Comparison of ENCODE assay signal across 22 mouse cellular contexts in the genomic region with DNA sequence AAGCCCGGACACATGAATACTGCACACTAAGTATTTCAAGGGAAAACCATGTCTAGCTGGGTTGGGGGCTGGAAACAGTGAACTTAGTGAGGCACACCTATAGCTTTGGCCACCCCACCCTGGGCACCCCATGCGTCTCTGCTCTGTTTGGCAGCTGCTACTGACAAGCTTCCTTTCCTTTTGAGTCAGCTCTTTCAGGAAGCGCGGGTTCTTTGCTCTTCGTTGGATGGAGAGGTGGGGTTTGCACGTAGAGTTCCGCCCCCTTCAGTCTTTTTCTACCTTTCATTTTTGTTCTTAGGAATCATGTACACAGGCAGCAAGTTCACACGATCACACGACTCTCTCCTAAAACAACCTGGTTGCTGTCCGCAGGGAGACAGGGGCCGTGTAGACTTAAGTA. TPM values are rescaled to one million over a fixed set of nuclear protein-coding genes. Genes with fewer than 3 reads are reported as not detected.
DNase-seq lines count a peak whose midpoint lies in the region; ATAC-seq and TF ChIP-seq lines count a peak whose summit lies in the region.
"Had no signal": no experiment of that assay in that cellular context is flagged by ENCODE, and none has a peak within 500 bp of the region (broad histone marks: within the 10 kb centered on the region; RNA-seq: fewer than 3 reads in every experiment).

No protein-coding gene starts in this region.

- DNase-seq in embryonic facial prominence, embryonic 10.5 days (ENCODE audit: low spot score) = no peak
- DNase-seq in A20 (ENCODE audit: low read depth, low spot score) (peak; percentile 88), CH12.LX (ENCODE audit: extremely low read depth) (peak; percentile 84), MN1 (ENCODE audit: low spot score) (no peak)
- DNase-seq in naive thymus-derived CD4-positive, alpha-beta T cell, adult 2 months (ENCODE audit: low read depth) = peak; percentile 15
- DNase-seq in adrenal gland, postnatal 4 days (ENCODE audit: low spot score in 2 of 2) = no peak
- no peak for DNase-seq in testis, postnatal 14 days (ENCODE audit: low spot score)
- DNase-seq: adrenal gland, adult 2 months; adrenal gland, postnatal 25 days; cerebellum, adult 2 months; cerebellum, postnatal 25 days; gastrocnemius, postnatal 36 days; heart, adult 18-20 months; heart, postnatal 10 days; kidney, adult 11 months had no signal

- peaks cover 20% of the 10 kb centered on the region for H3K4me1 ChIP-seq in embryonic facial prominence, embryonic 15.5 days
- peaks cover 45% of the 10 kb centered on the region for H3K4me1 ChIP-seq in embryonic facial prominence, embryonic 10.5 days
- H3K4me1 ChIP-seq in CH12.LX (ENCODE audit: control insufficient read depth in 1 of 2, insufficient read depth in 2 of 2) = peaks cover 18 to 58% of the 10 kb centered on the region in 2 experiments

- 0 out of 2 replicates have a peak, but pooled peaks have one; percentile 19 for ATAC-seq in embryonic facial prominence, embryonic 15.5 days (ENCODE audit: insufficient number of reproducible peaks, low FRiP score, low TSS enrichment, low read depth)
- ATAC-seq: forebrain, embryonic 15.5 days had no signal

- dilution Hi-C loops in CH12.LX (cut with MboI; ENCODE audit: extremely low pct_ligation_motif_present, extremely low pct_unique_long_range_greater_than_20kb, low sequenced_read_pairs) = no loop called here

- no peak overlapping the region for H3K4me2 ChIP-seq in embryonic facial prominence, embryonic 15.5 days (replicated peaks)
- peak overlapping the region; percentile 76; the same call in 1 of the 2 replicates for H3K4me2 ChIP-seq in CH12.LX (ENCODE audit: insufficient read depth, low read depth, poor library complexity, severe bottlenecking)
- H3K4me2 ChIP-seq: embryonic facial prominence, embryonic 13.5 days; forebrain, embryonic 15.5 days; hindbrain, embryonic 15.5 days had no signal

- no peaks in the 10 kb centered on the region for H3K79me2 ChIP-seq in CH12.LX (replicated peaks; ENCODE audit: control insufficient read depth, extremely low read depth, insufficient read depth, poor library complexity, severe bottlenecking)

- no peak overlapping the region for H3K4me3 ChIP-seq in embryonic facial prominence, embryonic 15.5 days (replicated peaks)
- no peak overlapping the region for H3K4me3 ChIP-seq in embryonic facial prominence, embryonic 10.5 days
- peak overlapping the region; percentile 10 to 30 (median 29) for H3K4me3 ChIP-seq in CH12.LX (replicated peaks in 1 of 3; ENCODE audit: low read depth in 2 of 3, low read length in 2 of 3, poor library complexity in 1 of 3)
- H3K4me3 ChIP-seq: embryonic facial prominence, embryonic 13.5 days; forebrain, embryonic 15.5 days; heart, embryonic 10.5 days; hindbrain, embryonic 10.5 days; hindbrain, embryonic 15.5 days had no signal

- no peak overlapping the region for H3K9ac ChIP-seq in embryonic facial prominence, embryonic 15.5 days
- 0 out of 2 replicates have a peak overlapping the region, but pooled peaks have one; percentile 7 for H3K9ac ChIP-seq in CH12.LX (ENCODE audit: insufficient read depth, low read depth)
- H3K9ac ChIP-seq: embryonic facial prominence, embryonic 13.5 days; forebrain, embryonic 15.5 days; hindbrain, embryonic 15.5 days had no signal

- WGBS in embryonic facial prominence, embryonic 15.5 days = 85% methylated on average over 11 of the region's 11 CpGs
- WGBS in embryonic facial prominence, embryonic 10.5 days = 86% methylated on average over 11 of the region's 11 CpGs

- in situ Hi-C loops in CH12.LX (cut with MboI; ENCODE audit: low pct_ligation_motif_present, low pct_unique_long_range_greater_than_20kb, low sequenced_read_pairs) = loop anchor here (10.0 kb wide), 1 partner anchor 64 kb away; no protein-coding TSS in a partner anchor

- no peak for TF ChIP-seq CTCF in CH12.LX (conservative IDR thresholded peaks at IDR 0.05 in 1 of 2, IDR thresholded peaks at IDR 0.05 in 1 of 2; ENCODE audit: low read depth in 2 of 2, low read length in 2 of 2)

- TF ChIP-seq POLR2A in CH12.LX (IDR thresholded peaks at IDR 0.05; ENCODE audit: low read depth, low read length) = no peak

- H3K27ac ChIP-seq in embryonic facial prominence, embryonic 15.5 days (replicated peaks) = no peak overlapping the region
- H3K27ac ChIP-seq in embryonic facial prominence, embryonic 10.5 days (replicated peaks) = no peak overlapping the region
- H3K27ac ChIP-seq in CH12.LX (ENCODE audit: insufficient read depth, low read depth) = peak overlapping the region; percentile 7; the same call in 1 of the 2 replicates
- H3K27ac ChIP-seq: embryonic facial prominence, embryonic 13.5 days; forebrain, embryonic 15.5 days; heart, embryonic 10.5 days; hindbrain, embryonic 10.5 days; hindbrain, embryonic 15.5 days had no signal

- H3K9me3 ChIP-seq in embryonic facial prominence, embryonic 15.5 days (replicated peaks) = no peaks in the 10 kb centered on the region
- H3K9me3 ChIP-seq in embryonic facial prominence, embryonic 10.5 days = no peaks in the 10 kb centered on the region
- H3K9me3 ChIP-seq in CH12.LX (replicated peaks; ENCODE audit: low read length) = no peaks in the 10 kb centered on the region
- H3K9me3 ChIP-seq: embryonic facial prominence, embryonic 13.5 days; forebrain, embryonic 15.5 days; heart, embryonic 10.5 days; hindbrain, embryonic 10.5 days; hindbrain, embryonic 15.5 days had no signal

- no peaks in the 10 kb centered on the region for H3K36me3 ChIP-seq in embryonic facial prominence, embryonic 15.5 days
- no peaks in the 10 kb centered on the region for H3K36me3 ChIP-seq in embryonic facial prominence, embryonic 10.5 days (replicated peaks)
- no peaks in the 10 kb centered on the region for H3K36me3 ChIP-seq in CH12.LX (replicated peaks in 1 of 2; ENCODE audit: control insufficient read depth in 1 of 2, insufficient read depth in 1 of 2, low read length in 1 of 2)
- H3K36me3 ChIP-seq: embryonic facial prominence, embryonic 13.5 days; forebrain, embryonic 15.5 days; heart, embryonic 10.5 days; hindbrain, embryonic 10.5 days; hindbrain, embryonic 15.5 days had no signal

- no peaks in the 10 kb centered on the region for H3K27me3 ChIP-seq in embryonic facial prominence, embryonic 15.5 days
- no peaks in the 10 kb centered on the region for H3K27me3 ChIP-seq in embryonic facial prominence, embryonic 10.5 days (replicated peaks; ENCODE audit: low read depth, poor library complexity, severe bottlenecking)
- H3K27me3 ChIP-seq in CH12.LX (replicated peaks) = no peaks in the 10 kb centered on the region
- H3K27me3 ChIP-seq: embryonic facial prominence, embryonic 13.5 days; forebrain, embryonic 15.5 days; hindbrain, embryonic 15.5 days; Patski had no signal

- peak; percentile 91 for TF ChIP-seq EP300 in CH12.LX (IDR thresholded peaks at IDR 0.05; ENCODE audit: low read length)

- TF ChIP-seq RAD21 in CH12.LX (IDR thresholded peaks at IDR 0.05; ENCODE audit: low read depth, low read length) = no peak; the same call in 1 of the 2 replicates

TF ChIP-seq in CH12.LX, 34 proteins besides CTCF, POLR2A, EP300 and RAD21 (continues in another document):
- TF ChIP-seq SMC3 (IDR thresholded peaks at IDR 0.05; ENCODE audit: low read depth, low read length) (peak; percentile 13; the same call in 1 of the 2 replicates), ETS1 (conservative IDR thresholded peaks at IDR 0.05; ENCODE audit: low read depth, low read length) (peak; percentile 80), USF1 (IDR thresholded peaks at IDR 0.05; ENCODE audit: low read depth, low read length) (no peak), MXI1 (IDR thresholded peaks at IDR 0.05; ENCODE audit: low read depth, low read length) (peak; percentile 82), JUN (IDR thresholded peaks at IDR 0.05; ENCODE audit: insufficient read depth, low read depth, low read length) (peak; percentile 77), ZMIZ1 (IDR thresholded peaks at IDR 0.05; ENCODE audit: low read depth, low read length) (no peak), TCF12 (IDR thresholded peaks at IDR 0.05; ENCODE audit: low read depth, low read length) (peak; percentile 78), TBP (conservative IDR thresholded peaks at IDR 0.05; ENCODE audit: low read depth, low read length) (no peak; the same call in 1 of the 2 replicates), GABPA (IDR thresholded peaks at IDR 0.05; ENCODE audit: insufficient replicate concordance, low read depth, low read length) (no peak), ZC3H11A (IDR thresholded peaks at IDR 0.05; ENCODE audit: low read depth, low read length) (no peak), MAX (IDR thresholded peaks at IDR 0.05; ENCODE audit: low read length) (peak; percentile 74), E2F4 (IDR thresholded peaks at IDR 0.05; ENCODE audit: insufficient replicate concordance, low read depth, low read length) (peak; percentile 84; the same call in 1 of the 2 replicates), MEF2A (IDR thresholded peaks at IDR 0.05; ENCODE audit: borderline replicate concordance, low read depth, low read length) (peak; percentile 71; the same call in 1 of the 2 replicates), KAT2A (IDR thresholded peaks at IDR 0.05; ENCODE audit: insufficient replicate concordance, low read length) (no peak), NELFE (IDR thresholded peaks at IDR 0.05; ENCODE audit: low read depth, low read length) (no peak), ZKSCAN1 (IDR thresholded peaks at IDR 0.05; ENCODE audit: borderline replicate concordance, low read depth, low read length) (no peak), HCFC1 (IDR thresholded peaks at IDR 0.05; ENCODE audit: low read depth, low read length) (no peak), RCOR1 (conservative IDR thresholded peaks at IDR 0.05; ENCODE audit: low read depth, low read length) (peak; percentile 67; the same call in 1 of the 2 replicates), POLR2AphosphoS2 (IDR thresholded peaks at IDR 0.05; ENCODE audit: low read depth, low read length) (no peak), MYC (IDR thresholded peaks at IDR 0.05; ENCODE audit: low read depth, low read length) (peak; percentile 78), PAX5 (IDR thresholded peaks at IDR 0.05; ENCODE audit: low read length) (no peak), CHD2 (IDR thresholded peaks at IDR 0.05; ENCODE audit: low read length) (peak; percentile 47; the same call in 1 of the 2 replicates), JUND (conservative IDR thresholded peaks at IDR 0.05; ENCODE audit: low read depth, low read length) (peak; percentile 94), MAFK (IDR thresholded peaks at IDR 0.05; ENCODE audit: insufficient replicate concordance, low read length) (0 out of 2 replicates have a peak, but pooled peaks have one; percentile 43), SIN3A (IDR thresholded peaks at IDR 0.05; ENCODE audit: low read length) (peak; percentile 94)

RNA-seq across cellular contexts. Expression of a gene that starts 14.2 kb away (rescaled TPM):
- polyA plus RNA-seq in embryonic facial prominence, embryonic 15.5 days (2015; fragmentation: Nextera tagmentation; extraction: Ambion mirVana) = 22.7 and 23.3 TPM in 2 replicates
- polyA plus RNA-seq in embryonic facial prominence, embryonic 10.5 days (2016; fragmentation: Nextera tagmentation; extraction: Ambion mirVana) = 15.6 and 18.8 TPM in 2 replicates
- 0.04 TPM in 2 replicates for total RNA-seq in CH12.LX (2012; rRNA removed)
- not detected in 2 replicates for total RNA-seq in CH12.LX (2014; rRNA removed)
- not detected in 2 replicates for polyA plus RNA-seq in CH12.LX (2012; ENCODE audit: insufficient read length, low read depth)
- 10 to 100 TPM; 25.5 to 45.0 TPM for total RNA-seq in adrenal gland, postnatal 4 days (2021)

Comparison
In these comparisons a context has a peak if more than half of its experiments do, and no peak if none do; other contexts are left out.
1. H3K4me3 ChIP-seq: peak in CH12.LX (3 of 3); none in embryonic facial prominence, embryonic 15.5 days (single experiment) and embryonic facial prominence, embryonic 10.5 days (single experiment).
2. DNase-seq: peak in A20 (single experiment), CH12.LX (single experiment) and naive thymus-derived CD4-positive, alpha-beta T cell, adult 2 months (single experiment); none in embryonic facial prominence, embryonic 10.5 days (single experiment), adrenal gland, postnatal 4 days (0 of 2), MN1 (single experiment) and testis, postnatal 14 days (single experiment).
3. RNA of a gene that starts 14.2 kb away (polyA plus RNA-seq): 22.7 to 23.3 TPM in embryonic facial prominence, embryonic 15.5 days and 15.6 to 18.8 TPM in embryonic facial prominence, embryonic 10.5 days; not detected in CH12.LX; every median in the first group is over 10 times any median in the second.